Mouse (Mus musculus) E14TG2a.4 (cell line): Measurements from ENCODE around the gene Gm13277.

Experiments used
- CTCF ChIP-seq: conservative IDR thresholded peaks from 2 replicates; pipeline ENCODE4 v1.5.1; 2014; ENCODE audit warnings: low read length
- POU5F1 ChIP-seq: IDR thresholded peaks from 2 replicates; pipeline ENCODE4 v1.6.1; 2014; ENCODE audit warnings: low read length, borderline replicate concordance

DNA sequence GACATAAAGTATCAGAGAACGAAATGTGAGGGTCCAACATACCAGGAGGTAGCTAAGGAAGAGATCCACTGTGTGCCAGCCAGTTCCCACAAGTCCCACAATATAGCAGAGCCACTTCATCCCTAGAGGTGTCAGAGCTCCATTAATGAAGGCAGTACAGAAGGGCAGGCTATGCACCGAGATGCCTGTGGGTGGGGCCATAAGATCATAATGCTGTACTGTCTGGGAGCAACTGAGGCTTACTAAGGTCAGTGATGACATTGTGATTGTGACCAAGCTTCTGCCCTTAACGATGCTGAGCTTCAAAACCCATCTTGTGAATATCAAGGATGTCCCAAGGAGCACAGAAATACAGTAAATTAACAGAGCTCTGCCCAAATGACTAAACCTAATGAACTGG, 44.2 kb upstream of the Gm13277 start:
- TF ChIP-seq CTCF, result no peak
- TF ChIP-seq POU5F1, result no peak
